Mouse (Mus musculus): ENCODE results near the gene Skint3.
A peak's percentile ranks its signal among the peaks of the same experiment; 100 is the strongest.
"Not testable (repeated sequence)": the region's sequence is repeated elsewhere in the genome, so short reads cannot be mapped to it uniquely, and the experiment has no call there.

Skint3 gene

GRCm38 (mm10) chr4:112231945-112232344 lies at the start of gene Skint3:
Gene Skint3, plus strand, starts transcription at chr4:112232245.
- no peak for DNase-seq (ENCODE audit: low read depth, low spot score)

- no peak for DNase-seq (ENCODE audit: low read depth, low spot score)
Measured at GRCm38 (mm10) chr4:112243416-112243815, 11.4 kb downstream of the Skint3 start.

GRCm38 (mm10) chr4:112243951-112244350 lies 11.9 kb downstream of the Skint3 start:
- no peak for DNase-seq (ENCODE audit: low read depth, low spot score)

- DNase-seq (ENCODE audit: low read depth, low spot score), result no peak
Measured at GRCm38 (mm10) chr4:112256022-112256421, 24.0 kb downstream of the Skint3 start.

- DNase-seq (ENCODE audit: low read depth, low spot score), result peak; percentile 0
Measured at GRCm38 (mm10) chr4:112287178-112287974, 55.3 kb downstream of the Skint3 start.

- DNase-seq (ENCODE audit: low read depth, low spot score), result peak; percentile 1
Measured at GRCm38 (mm10) chr4:112288396-112288795, 56.4 kb downstream of the Skint3 start.

GRCm38 (mm10) chr4:112302305-112302704 lies 70.3 kb downstream of the Skint3 start:
- DNase-seq (ENCODE audit: low read depth, low spot score), result no peak

GRCm38 (mm10) chr4:112302855-112303509 lies 70.9 kb downstream of the Skint3 start:
- DNase-seq (ENCODE audit: low read depth, low spot score), result no peak

- not testable (repeated sequence) for DNase-seq (ENCODE audit: low read depth, low spot score)
Measured at GRCm38 (mm10) chr4:112349111-112349510, 117.1 kb downstream of the Skint3 start.

Measured in skeletal muscle tissue, adult 2 months (tissue).